ENCODE assay signal across 10 mouse cellular contexts in genomic region chr6:41542983-41543382, GRCm38 (mm10). TPM values are rescaled to one million over a fixed set of nuclear protein-coding genes. Genes with fewer than 3 reads are reported as not detected.
DNase-seq lines count a peak whose midpoint lies in the region; ATAC-seq and TF ChIP-seq lines count a peak whose summit lies in the region.
"Had no signal": no experiment of that assay in that cellular context is flagged by ENCODE, and none has a peak within 500 bp of the region (broad histone marks: within the 10 kb centered on the region; RNA-seq: fewer than 3 reads in every experiment).

No protein-coding gene starts in this region.

- DNase-seq in kidney, postnatal 10 days: no peak
- DNase-seq in forebrain, postnatal 0 days: no peak
- no peak for DNase-seq in B cell, adult 2 months
- no peak for DNase-seq in frontal cortex, postnatal 10 days (ENCODE audit: low spot score in 2 of 2)
- no peak for DNase-seq in spleen, adult 18-20 months

- TF ChIP-seq CTCF in cortical plate, adult 2 months (IDR thresholded peaks at IDR 0.05; ENCODE audit: extremely low read depth, insufficient read depth, low read length): no peak
- TF ChIP-seq CTCF in forebrain, postnatal 0 days (IDR thresholded peaks at IDR 0.05; ENCODE audit: low read depth): no peak

- H3K4me2 ChIP-seq in kidney, embryonic 15.5 days: peak overlapping the region; percentile 51
- H3K4me2 ChIP-seq in forebrain, postnatal 0 days (ENCODE audit: low read depth): peak overlapping the region; percentile 61
- peak overlapping the region; percentile 64 for H3K4me2 ChIP-seq in midbrain, embryonic 13.5 days (replicated peaks)

- H3K4me3 ChIP-seq in kidney, embryonic 15.5 days (replicated peaks): no peak overlapping the region; the same call in 1 of the 2 replicates
- peak overlapping the region; percentile 40 for H3K4me3 ChIP-seq in cortical plate, adult 2 months (ENCODE audit: insufficient read depth, low read length)
- peak overlapping the region; percentile 35 for H3K4me3 ChIP-seq in forebrain, postnatal 0 days (ENCODE audit: low read depth, low read length)
- peak overlapping the region; percentile 35; the same call in 1 of the 2 replicates for H3K4me3 ChIP-seq in midbrain, embryonic 13.5 days (replicated peaks)
- H3K4me3 ChIP-seq: liver, embryonic 15.5 days had no signal

- no peak overlapping the region for H3K27ac ChIP-seq in kidney, embryonic 15.5 days
- H3K27ac ChIP-seq in cortical plate, adult 2 months (ENCODE audit: insufficient read depth, low read length): no peak overlapping the region
- no peak overlapping the region for H3K27ac ChIP-seq in forebrain, postnatal 0 days (ENCODE audit: low read depth, low read length)
- H3K27ac ChIP-seq in midbrain, embryonic 13.5 days: no peak overlapping the region
- H3K27ac ChIP-seq: liver, embryonic 15.5 days had no signal

- H3K27me3 ChIP-seq in kidney, embryonic 15.5 days: peaks cover 22% of the 10 kb centered on the region
- no peaks in the 10 kb centered on the region for H3K27me3 ChIP-seq in forebrain, postnatal 0 days (ENCODE audit: insufficient read depth, low read length)
- 0 out of 2 replicates have a peak, but pooled peaks cover 9% of the 10 kb centered on the region for H3K27me3 ChIP-seq in midbrain, embryonic 13.5 days

- ATAC-seq in kidney, embryonic 15.5 days (replicated peaks; ENCODE audit: low FRiP score): no peak
- ATAC-seq in forebrain, postnatal 0 days: peak; percentile 32; the same call in 1 of the 2 replicates
- peak; percentile 10; the same call in 1 of the 2 replicates for ATAC-seq in midbrain, embryonic 13.5 days

- H3K9me3 ChIP-seq in kidney, embryonic 15.5 days (replicated peaks): no peaks in the 10 kb centered on the region
- H3K9me3 ChIP-seq in forebrain, postnatal 0 days (ENCODE audit: low read length): no peaks in the 10 kb centered on the region
- H3K9me3 ChIP-seq in midbrain, embryonic 13.5 days: no peaks in the 10 kb centered on the region
- H3K9me3 ChIP-seq: liver, embryonic 15.5 days had no signal

- no peak overlapping the region for H3K9ac ChIP-seq in kidney, embryonic 15.5 days
- no peak overlapping the region for H3K9ac ChIP-seq in forebrain, postnatal 0 days
- H3K9ac ChIP-seq in midbrain, embryonic 13.5 days (replicated peaks): no peak overlapping the region
- H3K9ac ChIP-seq: liver, embryonic 15.5 days had no signal

- H3K4me1 ChIP-seq in kidney, embryonic 15.5 days: 0 out of 2 replicates have a peak, but pooled peaks cover 4% of the 10 kb centered on the region
- no peaks in the 10 kb centered on the region for H3K4me1 ChIP-seq in cortical plate, adult 2 months (ENCODE audit: control insufficient read depth, insufficient read depth, low read length)
- peaks cover 4% of the 10 kb centered on the region; the same call in 1 of the 2 replicates for H3K4me1 ChIP-seq in forebrain, postnatal 0 days (ENCODE audit: insufficient read depth)
- peaks cover 17% of the 10 kb centered on the region for H3K4me1 ChIP-seq in midbrain, embryonic 13.5 days (replicated peaks)

- WGBS in kidney, embryonic 15.5 days: 18% methylated on average over 3 of the region's 3 CpGs
- 12% methylated on average over 3 of the region's 3 CpGs for WGBS in forebrain, postnatal 0 days
- 17% methylated on average over 3 of the region's 3 CpGs for WGBS in midbrain, embryonic 13.5 days

- TF ChIP-seq POLR2A in cortical plate, adult 2 months (IDR thresholded peaks at IDR 0.05; ENCODE audit: extremely low read depth, insufficient read depth, low read length): 0 out of 2 replicates have a peak, but pooled peaks have one; percentile 36

- no peaks in the 10 kb centered on the region for H3K36me3 ChIP-seq in kidney, embryonic 15.5 days
- H3K36me3 ChIP-seq in forebrain, postnatal 0 days (ENCODE audit: insufficient read depth): no peaks in the 10 kb centered on the region
- H3K36me3 ChIP-seq in midbrain, embryonic 13.5 days: no peaks in the 10 kb centered on the region
- H3K36me3 ChIP-seq: liver, embryonic 15.5 days had no signal

RNA-seq across cellular contexts. Expression of gene Prss2, which starts 21.4 kb away (rescaled TPM):
- not detected in 2 replicates for polyA plus RNA-seq in kidney, embryonic 15.5 days (2015; fragmentation: Nextera tagmentation; extraction: Ambion mirVana)
- 0.19 TPM in 1 of 2 replicates, not detected in the other for polyA plus RNA-seq in cortical plate, adult 2 months (2012; rRNA removed)
- not detected in 2 replicates for total RNA-seq in forebrain, postnatal 0 days (2014; rRNA removed)
- not detected in 2 replicates for polyA plus RNA-seq in forebrain, postnatal 0 days (2015; fragmentation: Nextera tagmentation; extraction: Ambion mirVana)
- not detected in 2 replicates for polyA plus RNA-seq in midbrain, embryonic 13.5 days (2015; fragmentation: Nextera tagmentation; extraction: Ambion mirVana)
- total RNA-seq: heart, postnatal 4 days had no signal
